Mouse (Mus musculus) erythroblast, embryonic 14.5 days (primary cell): ENCODE data around the gene Syt13.

Source experiments
- GATA1 ChIP-seq: IDR thresholded peaks from 2 replicates; pipeline ENCODE4 v1.6.1; 2012; ENCODE audit warnings: low read length, inconsistent platforms, mixed read lengths
- TAL1 ChIP-seq: IDR thresholded peaks from 3 replicates; pipeline ENCODE4 v1.6.1; 2012; ENCODE audit warnings: low read length, inconsistent platforms, mixed read lengths

- no peak for TF ChIP-seq GATA1
- no peak for TF ChIP-seq TAL1
Measured at GRCm38 (mm10) chr2:92954404-92955114, 39.7 kb downstream of the Syt13 start.
